Mouse (Mus musculus): ENCODE measurements around the gene Drosha.

DNA sequence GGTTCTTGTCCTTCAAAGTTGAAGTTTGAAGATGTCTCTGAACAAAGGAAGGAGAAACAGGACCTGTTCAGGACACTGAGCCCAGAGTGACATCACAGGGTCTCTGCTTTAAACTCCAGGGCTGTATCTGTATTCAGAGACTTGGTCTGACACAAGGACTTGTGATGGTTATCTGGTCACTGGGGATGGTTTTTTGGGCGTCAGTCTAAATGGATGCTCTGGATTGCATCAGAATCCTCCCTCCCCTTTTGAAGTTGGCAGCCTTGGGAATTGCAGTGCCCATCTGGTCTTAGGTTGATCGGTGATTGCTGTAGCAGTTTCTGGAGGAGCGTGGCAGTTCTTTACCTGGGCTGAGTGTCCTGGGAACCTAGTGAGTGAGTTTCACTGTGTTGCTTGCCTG, 37.4 kb downstream of the Drosha start:
- TF ChIP-seq GATA1 (IDR thresholded peaks at IDR 0.05; ENCODE audit: low read length) (no peak), TAL1 (IDR thresholded peaks at IDR 0.05; ENCODE audit: low read length) (no peak)

All from erythroblast, embryonic 14.5 days (primary cell).